ENCODE assay signal across 28 mouse cellular contexts in genomic region chr5:108386449-108386848, GRCm38 (mm10). TPM values are rescaled to one million over a fixed set of nuclear protein-coding genes. Genes with fewer than 3 reads are reported as not detected.
"Had no signal": no experiment of that assay in that cellular context is flagged by ENCODE, and none has a peak within 500 bp of the region (broad histone marks: within the 10 kb centered on the region; RNA-seq: fewer than 3 reads in every experiment).

No protein-coding gene starts in this region.

- H3K27me3 ChIP-seq: intestine, embryonic 15.5 days had no signal

- H3K4me1 ChIP-seq: intestine, embryonic 15.5 days; liver, embryonic 13.5 days had no signal

- ATAC-seq: intestine, embryonic 15.5 days had no signal

- H3K27ac ChIP-seq: intestine, embryonic 15.5 days; liver, embryonic 13.5 days had no signal

- H3K4me2 ChIP-seq: intestine, embryonic 15.5 days; liver, embryonic 13.5 days; midbrain, embryonic 11.5 days had no signal

- H3K4me3 ChIP-seq: intestine, embryonic 15.5 days; liver, embryonic 13.5 days had no signal

- H3K36me3 ChIP-seq: intestine, embryonic 15.5 days; liver, embryonic 13.5 days had no signal

- H3K9ac ChIP-seq: intestine, embryonic 15.5 days; liver, embryonic 13.5 days had no signal

- H3K9me3 ChIP-seq: intestine, embryonic 15.5 days; liver, embryonic 13.5 days had no signal

- DNase-seq: kidney, adult 11 months; kidney, adult 9 months; kidney, postnatal 14 days; kidney, postnatal 4 days; layer of hippocampus, adult 9-11 months; layer of hippocampus, postnatal 36 days; liver, embryonic 13.5 days; lung, adult 2 months; lung, postnatal 14 days; lung, postnatal 4 days; midbrain, embryonic 14.5 days; thymus, adult 18-20 months; thymus, postnatal 36 days had no signal

RNA-seq across cellular contexts. Expression of gene Pde6b, which starts 1.7 kb away (rescaled TPM):
- total RNA-seq: liver, adult 2 months; megakaryocyte progenitor cell, adult 5-6 weeks; megakaryocyte-erythroid progenitor cell, adult 5-6 weeks; midbrain, postnatal 0 days had no signal
- polyA plus RNA-seq: limb, embryonic 14.5 days; liver, adult 2 months; liver, embryonic 16.5 days; lung, adult 2 months; midbrain, postnatal 0 days; neural tube, embryonic 14.5 days; small intestine, adult 2 months; spleen, adult 2 months; urinary bladder, adult 2 months had no signal

RNA-seq across cellular contexts. Expression of gene Gm42517, which starts 18.7 kb away (rescaled TPM):
- total RNA-seq: liver, adult 2 months; megakaryocyte progenitor cell, adult 5-6 weeks; megakaryocyte-erythroid progenitor cell, adult 5-6 weeks had no signal
- polyA plus RNA-seq: limb, embryonic 11.5 days; liver, adult 2 months; liver, embryonic 16.5 days; lung, embryonic 16.5 days; stomach, embryonic 16.5 days had no signal
